Mouse (Mus musculus) CH12.LX (cell line): ENCODE data around the gene Dus3l. TPM values are rescaled to one million over a fixed set of nuclear protein-coding genes. Genes with fewer than 3 reads are reported as not detected.

ENCODE experiments used
- DNase-seq: peaks from one replicate; pipeline ENCODE4 v3.0.0-alpha.2; 2013; ENCODE audit errors: extremely low read depth
- H3K27ac ChIP-seq: 2 replicates; pipeline ENCODE4 v1.5.1; 2012; ENCODE audit warnings: low read depth, mild to moderate bottlenecking, control low read depth, moderate library complexity; ENCODE audit not compliant: insufficient read depth
- H3K27me3 ChIP-seq: replicated peaks from 2 replicates; pipeline ENCODE3; 2012; ENCODE audit warnings: inconsistent platforms
- H3K36me3 ChIP-seq, 2 experiments: replicated peaks in 1 of 2; 2 replicates each; pipeline versions ENCODE3 to v1.6.1; 2012; ENCODE audit warnings: inconsistent platforms in 1 of 2, low read length in 1 of 2, mild to moderate bottlenecking in 1 of 2, mixed read lengths in 1 of 2, moderate library complexity in 1 of 2; ENCODE audit not compliant: control insufficient read depth in 1 of 2, insufficient read depth in 1 of 2
- H3K4me1 ChIP-seq, 2 experiments: 2 replicates each; pipeline ENCODE4 v1.6.1; 2012; ENCODE audit warnings: inconsistent platforms in 1 of 2, moderate library complexity in 1 of 2; ENCODE audit not compliant: insufficient read depth in 2 of 2, control insufficient read depth in 1 of 2
- H3K4me2 ChIP-seq: 2 replicates; pipeline ENCODE4 v1.6.1; 2012; ENCODE audit warnings: low read depth, mild to moderate bottlenecking, control low read depth; ENCODE audit not compliant: poor library complexity, insufficient read depth, severe bottlenecking
- H3K4me3 ChIP-seq, 3 experiments: fragments of 150-350 bp in 1 of 3; sonication (generic) in 1 of 3; replicated peaks in 1 of 3; 2 replicates each; pipeline versions ENCODE3 to v1.5.1; 2011 to 2012; ENCODE audit warnings: low read depth in 2 of 3, low read length in 2 of 3, mild to moderate bottlenecking in 2 of 3, moderate library complexity in 2 of 3, control low read depth in 1 of 3, improper control_type of control experiment in 1 of 3, inconsistent platforms in 1 of 3, mixed read lengths in 1 of 3; ENCODE audit not compliant: poor library complexity in 1 of 3
- H3K79me2 ChIP-seq: replicated peaks from 2 replicates; pipeline ENCODE4 v1.6.1; 2012; ENCODE audit warnings: mild to moderate bottlenecking, moderate library complexity; ENCODE audit not compliant: control insufficient read depth, poor library complexity, insufficient read depth, severe bottlenecking; ENCODE audit errors: extremely low read depth
- H3K9ac ChIP-seq: 2 replicates; pipeline ENCODE4 v1.6.1; 2012; ENCODE audit warnings: low read depth, mild to moderate bottlenecking, control low read depth, moderate library complexity; ENCODE audit not compliant: insufficient read depth
- H3K9me3 ChIP-seq: replicated peaks from 2 replicates; pipeline ENCODE3; 2012; ENCODE audit warnings: low read length, inconsistent platforms, mixed read lengths
- BHLHE40 ChIP-seq: IDR thresholded peaks from 2 replicates; pipeline ENCODE4 v1.6.1; 2011; ENCODE audit warnings: mild to moderate bottlenecking, low read depth, low read length, improper control_type of control experiment
- CHD1 ChIP-seq: IDR thresholded peaks from 2 replicates; pipeline ENCODE4 v1.6.1; 2012; ENCODE audit warnings: low read depth, low read length, improper control_type of control experiment, inconsistent platforms
- CHD2 ChIP-seq: IDR thresholded peaks from 2 replicates; pipeline ENCODE4 v1.6.1; 2011; ENCODE audit warnings: low read length, improper control_type of control experiment
- CTCF ChIP-seq, 2 experiments: IDR thresholded peaks in 1 of 2; conservative IDR thresholded peaks in 1 of 2; 2 replicates each; pipeline ENCODE4 v1.5.1; 2011 to 2012; ENCODE audit warnings: low read depth in 2 of 2, low read length in 2 of 2, improper control_type of control experiment in 1 of 2, inconsistent platforms in 1 of 2, mild to moderate bottlenecking in 1 of 2, moderate library complexity in 1 of 2
- E2F4 ChIP-seq: IDR thresholded peaks from 2 replicates; pipeline ENCODE4 v1.6.1; 2011; ENCODE audit warnings: low read depth, low read length, improper control_type of control experiment; ENCODE audit not compliant: insufficient replicate concordance
- ELF1 ChIP-seq: IDR thresholded peaks from 2 replicates; pipeline ENCODE4 v1.6.1; 2014; ENCODE audit warnings: low read depth, mild to moderate bottlenecking, inconsistent platforms, low read length, improper control_type of control experiment
- EP300 ChIP-seq: IDR thresholded peaks from 2 replicates; pipeline ENCODE4 v1.6.1; 2011; ENCODE audit warnings: low read length, improper control_type of control experiment
- ETS1 ChIP-seq: conservative IDR thresholded peaks from 2 replicates; pipeline ENCODE4 v1.6.1; 2012; ENCODE audit warnings: low read depth, mild to moderate bottlenecking, inconsistent platforms, low read length, improper control_type of control experiment, moderate library complexity
- GABPA ChIP-seq: IDR thresholded peaks from 2 replicates; pipeline ENCODE4 v1.6.1; 2012; ENCODE audit warnings: low read depth, low read length, improper control_type of control experiment, inconsistent platforms; ENCODE audit not compliant: insufficient replicate concordance
- HCFC1 ChIP-seq: IDR thresholded peaks from 2 replicates; pipeline ENCODE4 v1.6.1; 2012; ENCODE audit warnings: low read depth, mild to moderate bottlenecking, inconsistent platforms, low read length, improper control_type of control experiment
- IRF4 ChIP-seq: IDR thresholded peaks from 2 replicates; pipeline ENCODE4 v1.6.1; 2014; ENCODE audit warnings: low read depth, mild to moderate bottlenecking, inconsistent platforms, low read length, improper control_type of control experiment
- JUN ChIP-seq: IDR thresholded peaks from 2 replicates; pipeline ENCODE4 v1.6.1; 2011; ENCODE audit warnings: low read depth, mild to moderate bottlenecking, low read length, improper control_type of control experiment, moderate library complexity; ENCODE audit not compliant: insufficient read depth
- JUND ChIP-seq: conservative IDR thresholded peaks from 2 replicates; pipeline ENCODE4 v1.6.1; 2011; ENCODE audit warnings: low read depth, low read length, improper control_type of control experiment
- KAT2A ChIP-seq: IDR thresholded peaks from 2 replicates; pipeline ENCODE4 v1.6.1; 2012; ENCODE audit warnings: low read length, improper control_type of control experiment, inconsistent platforms; ENCODE audit not compliant: insufficient replicate concordance
- MAFK ChIP-seq: IDR thresholded peaks from 2 replicates; pipeline ENCODE4 v1.6.1; 2011; ENCODE audit warnings: low read length, improper control_type of control experiment; ENCODE audit not compliant: insufficient replicate concordance
- MAX ChIP-seq: IDR thresholded peaks from 2 replicates; pipeline ENCODE4 v1.6.1; 2011; ENCODE audit warnings: low read length, improper control_type of control experiment
- MAZ ChIP-seq: IDR thresholded peaks from 2 replicates; pipeline ENCODE4 v1.6.1; 2012; ENCODE audit warnings: low read depth, mild to moderate bottlenecking, inconsistent platforms, low read length, improper control_type of control experiment, moderate library complexity
- MEF2A ChIP-seq: IDR thresholded peaks from 2 replicates; pipeline ENCODE4 v1.6.1; 2014; ENCODE audit warnings: low read depth, mild to moderate bottlenecking, inconsistent platforms, low read length, improper control_type of control experiment, borderline replicate concordance
- MXI1 ChIP-seq: IDR thresholded peaks from 2 replicates; pipeline ENCODE4 v1.6.1; 2011; ENCODE audit warnings: mild to moderate bottlenecking, low read depth, low read length, improper control_type of control experiment
- MYC ChIP-seq: IDR thresholded peaks from 2 replicates; pipeline ENCODE4 v1.6.1; 2011; ENCODE audit warnings: low read depth, mild to moderate bottlenecking, improper control_type of control experiment, low read length
- NELFE ChIP-seq: IDR thresholded peaks from 2 replicates; pipeline ENCODE4 v1.6.1; 2011; ENCODE audit warnings: low read depth, low read length, improper control_type of control experiment
- NRF1 ChIP-seq: IDR thresholded peaks from 2 replicates; pipeline ENCODE4 v1.6.1; 2014; ENCODE audit warnings: low read depth, mild to moderate bottlenecking, inconsistent platforms, low read length, improper control_type of control experiment, moderate library complexity
- PAX5 ChIP-seq: IDR thresholded peaks from 2 replicates; pipeline ENCODE4 v1.6.1; 2012; ENCODE audit warnings: low read length, inconsistent platforms, mixed read lengths
- POLR2A ChIP-seq: IDR thresholded peaks from 2 replicates; pipeline ENCODE4 v1.6.1; 2011; ENCODE audit warnings: low read depth, mild to moderate bottlenecking, improper control_type of control experiment, low read length
- POLR2AphosphoS2 ChIP-seq: IDR thresholded peaks from 2 replicates; pipeline ENCODE4 v1.6.1; 2011; ENCODE audit warnings: low read depth, low read length, improper control_type of control experiment
- RAD21 ChIP-seq: IDR thresholded peaks from 2 replicates; pipeline ENCODE4 v1.6.1; 2011; ENCODE audit warnings: low read depth, mild to moderate bottlenecking, low read length, improper control_type of control experiment, moderate library complexity
- RCOR1 ChIP-seq: conservative IDR thresholded peaks from 2 replicates; pipeline ENCODE4 v1.6.1; 2012; ENCODE audit warnings: low read depth, mild to moderate bottlenecking, inconsistent platforms, low read length, improper control_type of control experiment
- SIN3A ChIP-seq: IDR thresholded peaks from 2 replicates; pipeline ENCODE4 v1.6.1; 2012; ENCODE audit warnings: low read length, improper control_type of control experiment, inconsistent platforms
- SMC3 ChIP-seq: IDR thresholded peaks from 2 replicates; pipeline ENCODE4 v1.6.1; 2011; ENCODE audit warnings: low read depth, low read length, improper control_type of control experiment
- TBP ChIP-seq: conservative IDR thresholded peaks from 2 replicates; pipeline ENCODE4 v1.6.1; 2011; ENCODE audit warnings: low read depth, low read length, improper control_type of control experiment
- TCF12 ChIP-seq: IDR thresholded peaks from 2 replicates; pipeline ENCODE4 v1.6.1; 2014; ENCODE audit warnings: low read depth, mild to moderate bottlenecking, inconsistent platforms, low read length, improper control_type of control experiment
- UBTF ChIP-seq: IDR thresholded peaks from 2 replicates; pipeline ENCODE4 v1.6.1; 2012; ENCODE audit warnings: low read depth, mild to moderate bottlenecking, inconsistent platforms, low read length, improper control_type of control experiment, moderate library complexity
- USF1 ChIP-seq: IDR thresholded peaks from 2 replicates; pipeline ENCODE4 v1.6.1; 2014; ENCODE audit warnings: low read depth, mild to moderate bottlenecking, inconsistent platforms, low read length, improper control_type of control experiment
- USF2 ChIP-seq: conservative IDR thresholded peaks from 2 replicates; pipeline ENCODE4 v1.6.1; 2011; ENCODE audit warnings: low read depth, low read length, improper control_type of control experiment
- ZC3H11A ChIP-seq: IDR thresholded peaks from 2 replicates; pipeline ENCODE4 v1.6.1; 2012; ENCODE audit warnings: low read depth, mild to moderate bottlenecking, inconsistent platforms, low read length, improper control_type of control experiment
- ZKSCAN1 ChIP-seq: IDR thresholded peaks from 2 replicates; pipeline ENCODE4 v1.6.1; 2012; ENCODE audit warnings: low read depth, inconsistent platforms, low read length, improper control_type of control experiment, borderline replicate concordance
- ZMIZ1 ChIP-seq: IDR thresholded peaks from 2 replicates; pipeline ENCODE4 v1.6.1; 2012; ENCODE audit warnings: low read depth, mild to moderate bottlenecking, inconsistent platforms, low read length, improper control_type of control experiment
- ZNF384 ChIP-seq: IDR thresholded peaks from 2 replicates; pipeline ENCODE4 v1.6.1; 2012; ENCODE audit warnings: low read depth, low read length, improper control_type of control experiment, inconsistent platforms
- dilution Hi-C: fragments of 300-500 bp; cut with MboI; formaldehyde crosslinking; loops from 2 replicates; pipeline ENCODE4 v1.14.3; 2020; ENCODE audit warnings: low sequenced_read_pairs; ENCODE audit not compliant: extremely low pct_unique_long_range_greater_than_20kb, extremely low pct_ligation_motif_present
- in situ Hi-C: fragments of 300-500 bp; cut with MboI; formaldehyde crosslinking; loops from 3 replicates; pipeline ENCODE4 v1.14.3; 2019; ENCODE audit warnings: low sequenced_read_pairs, low pct_ligation_motif_present, low pct_unique_long_range_greater_than_20kb, mixed read lengths
- polyA plus RNA-seq: library from polyadenylated mRNA; unstranded; fragments of >175 nt; gene quantifications from 2 replicates; pipeline ENCODE4 v1.2.1, GENCODE M21; 2012; ENCODE audit warnings: low read depth; ENCODE audit not compliant: insufficient read length
- total RNA-seq, 2 experiments: library from RNA; depleted of rRNA; stranded (reverse); fragments of 300-350 nt in 1 of 2; fragments of >200 nt in 1 of 2; gene quantifications; 2 replicates each; pipeline ENCODE4 v1.2.3; 2012 to 2014

The Dus3l gene
- total and polyA plus RNA-seq, 3 experiments = 35.8 to 57.5 (median 54.3) TPM

DNA sequence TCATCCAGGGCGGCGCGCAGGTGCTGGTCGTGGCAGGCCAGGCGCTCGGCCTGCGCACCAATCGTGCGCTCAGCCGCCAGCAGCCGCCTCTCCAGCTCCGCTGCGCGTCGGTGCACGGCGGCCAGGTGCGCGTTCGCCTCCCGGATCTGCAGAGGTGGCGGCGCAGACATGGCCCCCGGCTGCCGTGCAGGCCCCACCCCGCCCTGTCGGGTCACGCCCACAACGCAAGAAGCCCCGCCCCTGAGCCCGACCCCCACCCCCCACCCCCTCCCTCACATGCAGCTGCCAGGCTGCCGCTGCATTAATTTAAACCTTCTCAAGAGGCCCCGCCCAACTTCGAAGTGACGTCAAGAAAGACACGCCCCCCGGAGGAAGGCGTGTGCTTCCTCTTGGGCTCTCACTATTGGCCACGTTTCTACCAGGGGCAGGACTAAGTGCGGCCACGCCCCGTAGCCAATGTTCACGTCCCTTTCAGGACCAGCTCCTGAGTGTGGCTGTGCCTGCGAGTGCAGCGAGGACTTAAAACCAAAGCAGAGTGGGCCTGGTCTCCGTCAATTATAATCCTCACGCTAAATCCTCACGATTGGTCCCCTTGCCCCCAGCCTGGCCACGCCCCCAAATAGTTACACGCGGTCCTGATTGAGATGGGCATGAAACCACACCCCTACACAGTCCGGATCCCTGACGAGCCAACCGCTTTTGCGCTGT lies 47.7 kb upstream of the Dus3l start:
- peaks cover 20% of the 10 kb centered on the region for H3K79me2 ChIP-seq
- peak overlapping the region; percentile 80 to 96 (median 95) for H3K4me3 ChIP-seq
- dilution Hi-C loops (no loop called here), in situ Hi-C loops (loop anchor here (5.0 kb wide), 1 partner anchor 35 kb away; no protein-coding TSS in a partner anchor)
- H3K27me3 ChIP-seq = no peaks in the 10 kb centered on the region
- H3K36me3 ChIP-seq = peaks cover 24 to 55% of the 10 kb centered on the region in 2 experiments
- peak overlapping the region; percentile 74 for H3K9ac ChIP-seq
- no peaks in the 10 kb centered on the region for H3K9me3 ChIP-seq
- peaks cover 17 to 28% of the 10 kb centered on the region in 2 experiments for H3K4me1 ChIP-seq
- peak; percentile 60; the same call in 1 of the 2 replicates for TF ChIP-seq MAZ
- no peak for TF ChIP-seq KAT2A
- TF ChIP-seq MEF2A = no peak
- no peak for TF ChIP-seq E2F4
- peak; percentile 57; the same call in 1 of the 2 replicates for TF ChIP-seq TBP
- no peak; the same call in none of the 2 replicates for TF ChIP-seq MAX
- no peak for TF ChIP-seq RCOR1
- peak; percentile 19; the same call in 1 of the 2 replicates for TF ChIP-seq MXI1
- no peak; the same call in 1 of the 2 replicates for TF ChIP-seq TCF12
- no peak for TF ChIP-seq RAD21
- TF ChIP-seq ZNF384 = no peak
- 0 out of 2 replicates have a peak, but pooled peaks have one; percentile 1 for TF ChIP-seq IRF4
- no peak for TF ChIP-seq ZKSCAN1
- peak; percentile 21; the same call in 1 of the 2 replicates for TF ChIP-seq CHD2
- peak; percentile 28; the same call in 1 of the 2 replicates for TF ChIP-seq NELFE
- no peak for TF ChIP-seq GABPA
- TF ChIP-seq MAFK = no peak
- no peak for TF ChIP-seq JUN
- no peak for TF ChIP-seq CHD1
- no peak for TF ChIP-seq SIN3A
- no peak for TF ChIP-seq PAX5
- TF ChIP-seq ELF1 = peak; percentile 33; the same call in 1 of the 2 replicates
- TF ChIP-seq MYC = peak; percentile 68; the same call in 1 of the 2 replicates
- no peak for TF ChIP-seq ZMIZ1
- TF ChIP-seq BHLHE40 = no peak
- TF ChIP-seq ZC3H11A = no peak
- no peak for TF ChIP-seq JUND
- peak; percentile 66 for TF ChIP-seq NRF1
- no peak for TF ChIP-seq HCFC1
- TF ChIP-seq POLR2A = peak; percentile 47
- no peak for TF ChIP-seq CTCF (conservative IDR thresholded peaks at IDR 0.05 in 1 of 2, IDR thresholded peaks at IDR 0.05 in 1 of 2; ENCODE audit: low read depth in 2 of 2, low read length in 2 of 2)
- TF ChIP-seq ETS1 = no peak
- TF ChIP-seq EP300 = no peak
- no peak for TF ChIP-seq USF2
- no peak for TF ChIP-seq UBTF
- 0 out of 2 replicates have a peak, but pooled peaks have one; percentile 0 for TF ChIP-seq POLR2AphosphoS2
- TF ChIP-seq SMC3 = no peak
- TF ChIP-seq USF1 = no peak
- TF ChIP-seq, all 38 proteins: peak for 11
- Histone ChIP-seq H3K4me2 (peak overlapping the region; percentile 52), H3K27ac (peak overlapping the region; percentile 33)
- DNase-seq = peak; percentile 99
